ENCODE assay signal across 9 mouse cellular contexts in the genomic region with DNA sequence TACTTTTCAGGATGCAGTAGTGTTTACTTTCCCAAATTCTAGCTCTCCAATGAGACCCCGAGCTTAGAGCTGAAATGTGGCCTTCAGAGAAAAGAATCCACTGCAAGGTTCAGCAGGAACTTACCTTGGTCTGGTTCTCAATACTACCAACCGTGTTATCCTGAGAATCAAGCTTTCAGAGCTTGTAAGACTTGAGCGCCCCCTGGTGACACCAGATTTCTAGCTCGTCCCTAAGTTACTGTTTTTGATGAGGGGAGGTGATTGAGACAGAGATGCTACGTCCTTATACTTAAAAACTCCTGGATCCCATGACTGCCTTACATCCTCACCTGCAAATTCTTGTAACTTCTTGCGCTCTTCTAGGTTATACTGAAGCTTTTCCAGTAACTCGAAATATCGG. TPM values are rescaled to one million over a fixed set of nuclear protein-coding genes. Genes with fewer than 3 reads are reported as not detected.
DNase-seq lines count a peak whose midpoint lies in the region; ATAC-seq and TF ChIP-seq lines count a peak whose summit lies in the region.
"Had no signal": no experiment of that assay in that cellular context is flagged by ENCODE, and none has a peak within 500 bp of the region (broad histone marks: within the 10 kb centered on the region; RNA-seq: fewer than 3 reads in every experiment).

No protein-coding gene starts in this region.

- DNase-seq in midbrain, embryonic 10.5 days (ENCODE audit: low spot score): peak; percentile 75
- peak; percentile 51 for DNase-seq in brain, embryonic 18.5 days (ENCODE audit: low read depth, low spot score)
- DNase-seq in fibroblast of lung, adult 2 months (ENCODE audit: low read depth): peak; percentile 34
- DNase-seq in liver, adult 2 months (ENCODE audit: extremely low read depth, low read depth, low spot score): peak; percentile 53
- peak; percentile 87 for DNase-seq in retina, postnatal 1 day
- DNase-seq in urinary bladder, adult 18-20 months (ENCODE audit: low spot score in 2 of 2): peak; percentile 33 to 72

- 15% methylated on average over 8 of the region's 8 CpGs for WGBS in midbrain, embryonic 10.5 days
- WGBS in midbrain, embryonic 15.5 days: 15% methylated on average over 8 of the region's 8 CpGs
- 10% methylated on average over 8 of the region's 8 CpGs for WGBS in kidney, embryonic 14.5 days
- 29% methylated on average over 8 of the region's 8 CpGs for WGBS in liver, adult 2 months

- no peaks in the 10 kb centered on the region for H3K27me3 ChIP-seq in midbrain, embryonic 10.5 days (ENCODE audit: low read depth, poor library complexity, severe bottlenecking)
- no peaks in the 10 kb centered on the region for H3K27me3 ChIP-seq in midbrain, embryonic 15.5 days (replicated peaks)
- no peaks in the 10 kb centered on the region for H3K27me3 ChIP-seq in kidney, embryonic 14.5 days (ENCODE audit: control insufficient read depth, insufficient read depth, low read length)
- no peaks in the 10 kb centered on the region for H3K27me3 ChIP-seq in liver, adult 2 months (ENCODE audit: control insufficient read depth, insufficient read depth, low read length)

- TF ChIP-seq POLR2A in liver, adult 2 months (IDR thresholded peaks at IDR 0.05; ENCODE audit: extremely low read depth, insufficient read depth, low read length): no peak

- H3K4me1 ChIP-seq in midbrain, embryonic 10.5 days: no peaks in the 10 kb centered on the region
- no peaks in the 10 kb centered on the region for H3K4me1 ChIP-seq in midbrain, embryonic 15.5 days
- no peaks in the 10 kb centered on the region for H3K4me1 ChIP-seq in kidney, embryonic 14.5 days (ENCODE audit: control insufficient read depth, insufficient read depth, low read length)
- H3K4me1 ChIP-seq in liver, adult 2 months (ENCODE audit: control insufficient read depth, insufficient read depth, low read length): no peaks in the 10 kb centered on the region

- no peaks in the 10 kb centered on the region for H3K36me3 ChIP-seq in midbrain, embryonic 10.5 days
- H3K36me3 ChIP-seq in midbrain, embryonic 15.5 days (replicated peaks): no peaks in the 10 kb centered on the region
- H3K36me3 ChIP-seq in kidney, embryonic 14.5 days (ENCODE audit: control insufficient read depth, insufficient read depth, low read length): no peaks in the 10 kb centered on the region
- H3K36me3 ChIP-seq in liver, adult 2 months (ENCODE audit: control insufficient read depth, insufficient read depth, low read length): 0 out of 2 replicates have a peak, but pooled peaks cover 4% of the 10 kb centered on the region

- no peak overlapping the region for H3K27ac ChIP-seq in midbrain, embryonic 10.5 days (replicated peaks)
- H3K27ac ChIP-seq in midbrain, embryonic 15.5 days: no peak overlapping the region
- H3K27ac ChIP-seq in kidney, embryonic 14.5 days (ENCODE audit: low read depth, low read length): no peak overlapping the region
- H3K27ac ChIP-seq in liver, adult 2 months (replicated peaks; ENCODE audit: insufficient read depth, low read depth, low read length): no peak overlapping the region

- no peak overlapping the region for H3K4me2 ChIP-seq in midbrain, embryonic 15.5 days
- no peak overlapping the region for H3K4me2 ChIP-seq in kidney, embryonic 14.5 days (replicated peaks; ENCODE audit: low read depth, low read length)

- TF ChIP-seq CTCF in liver, adult 2 months (IDR thresholded peaks at IDR 0.05; ENCODE audit: low read depth, low read length): no peak

- no peaks in the 10 kb centered on the region for H3K9me3 ChIP-seq in midbrain, embryonic 10.5 days (replicated peaks)
- no peaks in the 10 kb centered on the region for H3K9me3 ChIP-seq in midbrain, embryonic 15.5 days
- no peaks in the 10 kb centered on the region for H3K9me3 ChIP-seq in kidney, embryonic 14.5 days (ENCODE audit: control insufficient read depth, low read length)

- ATAC-seq in midbrain, embryonic 15.5 days (replicated peaks): no peak
- ATAC-seq in kidney, embryonic 14.5 days (ENCODE audit: low FRiP score, low TSS enrichment): 0 out of 2 replicates have a peak, but pooled peaks have one; percentile 32

- no peak overlapping the region for H3K9ac ChIP-seq in midbrain, embryonic 15.5 days
- H3K9ac ChIP-seq in kidney, embryonic 14.5 days (ENCODE audit: low read depth, low read length): no peak overlapping the region
- H3K9ac ChIP-seq in liver, adult 2 months (ENCODE audit: low read depth, low read length): no peak overlapping the region

- H3K79me2 ChIP-seq in liver, adult 2 months (ENCODE audit: control insufficient read depth, insufficient read depth, low read length): no peaks in the 10 kb centered on the region

- no peak overlapping the region for H3K4me3 ChIP-seq in midbrain, embryonic 10.5 days
- no peak overlapping the region for H3K4me3 ChIP-seq in midbrain, embryonic 15.5 days
- no peak overlapping the region for H3K4me3 ChIP-seq in kidney, embryonic 14.5 days (ENCODE audit: low read length)
- no peak overlapping the region for H3K4me3 ChIP-seq in liver, adult 2 months (ENCODE audit: insufficient read depth, low read depth, low read length)
- H3K4me3 ChIP-seq: erythroblast, embryonic 14.5 days had no signal

RNA-seq across cellular contexts. Expression of a gene that starts 9.7 kb away (rescaled TPM):
- not detected in 2 replicates for polyA plus RNA-seq in midbrain, embryonic 10.5 days (2016; fragmentation: Nextera tagmentation; extraction: Ambion mirVana)
- not detected in 2 replicates for polyA plus RNA-seq in midbrain, embryonic 15.5 days (2015; fragmentation: Nextera tagmentation; extraction: Ambion mirVana)
- polyA plus RNA-seq in kidney, embryonic 14.5 days (2014; fragmentation: Nextera tagmentation; extraction: Ambion mirVana): not detected in 2 replicates
- total RNA-seq in liver, adult 2 months (2014; rRNA removed): not detected in 2 replicates
- polyA plus RNA-seq in liver, adult 2 months (2012; rRNA removed): not detected in 2 replicates
- polyA plus RNA-seq: erythroblast, embryonic 14.5 days had no signal

RNA-seq across cellular contexts. Expression of a gene that starts 17.0 kb away (rescaled TPM):
- polyA plus RNA-seq in midbrain, embryonic 10.5 days (2016; fragmentation: Nextera tagmentation; extraction: Ambion mirVana): 549 and 624 TPM in 2 replicates
- 351 and 354 TPM in 2 replicates for polyA plus RNA-seq in midbrain, embryonic 15.5 days (2015; fragmentation: Nextera tagmentation; extraction: Ambion mirVana)
- 542 and 571 TPM in 2 replicates for polyA plus RNA-seq in kidney, embryonic 14.5 days (2014; fragmentation: Nextera tagmentation; extraction: Ambion mirVana)
- 193 and 226 TPM in 2 replicates for total RNA-seq in liver, adult 2 months (2014; rRNA removed)
- 412 and 434 TPM in 2 replicates for polyA plus RNA-seq in liver, adult 2 months (2012; rRNA removed)

RNA-seq across cellular contexts. Expression of a gene that starts 17.0 kb away (rescaled TPM):
- 2.7 and 4.1 TPM in 2 replicates for polyA plus RNA-seq in midbrain, embryonic 10.5 days (2016; fragmentation: Nextera tagmentation; extraction: Ambion mirVana)
- 5.9 and 7.0 TPM in 2 replicates for polyA plus RNA-seq in midbrain, embryonic 15.5 days (2015; fragmentation: Nextera tagmentation; extraction: Ambion mirVana)
- 2.2 and 2.8 TPM in 2 replicates for polyA plus RNA-seq in kidney, embryonic 14.5 days (2014; fragmentation: Nextera tagmentation; extraction: Ambion mirVana)
- 1.3 and 2.9 TPM in 2 replicates for total RNA-seq in liver, adult 2 months (2014; rRNA removed)
- polyA plus RNA-seq in liver, adult 2 months (2012; rRNA removed): 1.3 and 2.5 TPM in 2 replicates
- polyA plus RNA-seq: erythroblast, embryonic 14.5 days had no signal

RNA-seq across cellular contexts. Expression of a gene that starts 39.1 kb away (rescaled TPM):
- polyA plus RNA-seq in midbrain, embryonic 10.5 days (2016; fragmentation: Nextera tagmentation; extraction: Ambion mirVana): 1.5 and 3.9 TPM in 2 replicates
- polyA plus RNA-seq in midbrain, embryonic 15.5 days (2015; fragmentation: Nextera tagmentation; extraction: Ambion mirVana): 70.6 and 75.6 TPM in 2 replicates
- polyA plus RNA-seq in kidney, embryonic 14.5 days (2014; fragmentation: Nextera tagmentation; extraction: Ambion mirVana): 3.3 and 7.9 TPM in 2 replicates
- total RNA-seq in liver, adult 2 months (2014; rRNA removed): 2.0 TPM in 1 of 2 replicates, not detected in the other
- polyA plus RNA-seq in liver, adult 2 months (2012; rRNA removed): 0.73 and 1.2 TPM in 2 replicates
- polyA plus RNA-seq: erythroblast, embryonic 14.5 days had no signal

RNA-seq across cellular contexts. Expression of a gene that starts 41.4 kb away (rescaled TPM):
- polyA plus RNA-seq in midbrain, embryonic 10.5 days (2016; fragmentation: Nextera tagmentation; extraction: Ambion mirVana): 11.2 and 11.4 TPM in 2 replicates
- 20.6 and 21.6 TPM in 2 replicates for polyA plus RNA-seq in midbrain, embryonic 15.5 days (2015; fragmentation: Nextera tagmentation; extraction: Ambion mirVana)
- 10.1 and 13.3 TPM in 2 replicates for polyA plus RNA-seq in kidney, embryonic 14.5 days (2014; fragmentation: Nextera tagmentation; extraction: Ambion mirVana)
- total RNA-seq in liver, adult 2 months (2014; rRNA removed): 2.4 and 2.6 TPM in 2 replicates
- 3.6 and 4.3 TPM in 2 replicates for polyA plus RNA-seq in liver, adult 2 months (2012; rRNA removed)

Comparison
In these comparisons a context has a peak if more than half of its experiments do, and no peak if none do; other contexts are left out.
1. DNase-seq: peak in every context shown above with its lines; median percentile 87 in retina, postnatal 1 day; 75 in midbrain, embryonic 10.5 days; 53 in liver, adult 2 months; 52 in urinary bladder, adult 18-20 months; 51 in brain, embryonic 18.5 days; 34 in fibroblast of lung, adult 2 months.